Mouse (Mus musculus) embryo, embryonic 10.5 days (tissue): ENCODE measurements around the gene Timp3.

Experiments used
- DNase-seq: peaks from one replicate; pipeline ENCODE4 v3.0.0-alpha.2; 2015; ENCODE audit warnings: low spot score

Gene Timp3

GRCm38 (mm10) chr10:86387821-86388440, 87.8 kb downstream of the Timp3 start:
- DNase-seq: no peak

DNA sequence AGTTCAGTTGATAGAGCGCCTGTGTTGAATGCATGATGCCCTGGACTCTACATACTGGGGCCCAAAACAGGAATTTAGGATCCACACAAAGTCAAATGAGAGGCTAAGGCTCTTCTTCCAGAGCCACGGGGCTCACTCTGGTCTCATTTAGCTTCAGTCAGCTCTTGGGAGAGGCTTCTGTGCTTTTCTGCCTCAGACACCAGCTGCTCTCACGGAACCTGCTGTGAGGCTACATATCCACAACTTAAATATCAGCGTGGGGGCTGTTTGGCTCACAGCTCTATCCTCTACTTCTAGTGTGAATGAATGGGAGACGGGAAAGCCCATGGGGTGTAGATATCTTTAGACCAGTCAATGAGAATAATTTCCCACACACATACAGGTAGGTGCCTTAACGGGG, 88.6 kb downstream of the Timp3 start:
- DNase-seq: no peak

- no peak for DNase-seq
Measured at GRCm38 (mm10) chr10:86389357-86389756, 89.2 kb downstream of the Timp3 start.

- DNase-seq: no peak
Measured at GRCm38 (mm10) chr10:86389913-86390312, 89.7 kb downstream of the Timp3 start.

- DNase-seq: no peak
Measured at GRCm38 (mm10) chr10:86392399-86392798, 92.2 kb downstream of the Timp3 start.

DNA sequence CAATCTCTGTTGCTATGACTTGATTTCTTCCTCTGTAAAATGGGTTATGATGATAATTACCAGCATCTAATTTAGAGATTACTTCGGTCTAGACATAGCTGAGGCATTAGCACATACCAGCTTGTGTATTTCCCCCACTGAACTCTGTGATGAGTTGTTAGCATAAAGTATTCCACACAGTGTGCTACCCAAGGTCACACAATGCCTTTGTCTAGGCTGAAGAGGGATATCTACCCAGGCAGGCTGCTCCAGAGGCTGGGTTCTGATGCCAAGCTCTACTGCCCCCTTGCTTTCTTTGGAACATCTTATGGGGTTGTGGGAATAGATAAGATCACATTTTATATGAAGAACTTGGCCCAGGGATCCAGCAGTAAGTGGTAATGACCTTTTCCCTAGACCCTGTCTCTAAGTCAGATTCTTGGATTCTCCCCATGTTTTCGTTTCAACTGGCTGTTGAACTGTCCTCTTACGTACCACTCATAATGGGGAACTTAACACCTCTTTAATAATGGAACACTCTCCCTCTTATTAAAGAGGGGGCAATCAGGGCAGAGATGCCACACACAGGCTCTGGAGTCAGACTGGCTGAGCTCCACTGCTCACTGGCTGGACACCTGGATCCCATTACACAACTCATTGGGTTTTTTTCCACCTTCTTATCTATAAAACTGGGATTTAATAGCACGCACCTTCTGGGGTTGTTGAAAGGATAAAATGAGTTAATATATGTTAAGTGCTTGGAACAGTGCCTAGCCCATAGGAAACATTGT, 97.6 kb downstream of the Timp3 start:
- no peak for DNase-seq

DNA sequence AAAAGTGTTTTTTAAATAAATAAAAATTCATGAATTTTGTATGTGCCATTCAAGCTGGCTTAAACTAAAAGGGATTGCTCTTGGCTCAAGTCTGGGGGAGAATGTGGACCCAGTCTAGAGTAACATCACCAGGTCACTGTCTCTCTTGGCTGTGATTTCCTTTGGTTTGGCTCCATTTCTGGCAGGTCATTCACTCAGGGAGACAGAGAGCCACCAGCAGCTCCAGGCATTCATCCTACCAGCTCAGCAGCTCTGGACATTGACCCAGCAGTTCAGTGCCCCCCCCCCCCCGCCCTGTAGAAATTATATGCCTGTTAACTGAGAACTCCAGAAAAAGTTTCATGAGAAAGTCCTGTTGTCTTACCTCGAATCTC, 98.2 kb downstream of the Timp3 start:
- DNase-seq: no peak
